Mouse (Mus musculus) G1E-ER4 (cell line): ENCODE data around the gene Nek2. TPM values are rescaled to one million over a fixed set of nuclear protein-coding genes. Genes with fewer than 3 reads are reported as not detected.

Source experiments
- GATA1 ChIP-seq: IDR thresholded peaks from one replicate; pipeline ENCODE4 v1.8.0; 2012; ENCODE audit warnings: low read length, inconsistent platforms
- polyA plus RNA-seq: library from polyadenylated mRNA; stranded (reverse); fragments of >175 nt; gene quantifications from 2 replicates; pipeline ENCODE4 v1.2.3, GENCODE M21; 2012

Gene Nek2
- 13.9 and 20.1 TPM in 2 replicates for polyA plus RNA-seq

DNA sequence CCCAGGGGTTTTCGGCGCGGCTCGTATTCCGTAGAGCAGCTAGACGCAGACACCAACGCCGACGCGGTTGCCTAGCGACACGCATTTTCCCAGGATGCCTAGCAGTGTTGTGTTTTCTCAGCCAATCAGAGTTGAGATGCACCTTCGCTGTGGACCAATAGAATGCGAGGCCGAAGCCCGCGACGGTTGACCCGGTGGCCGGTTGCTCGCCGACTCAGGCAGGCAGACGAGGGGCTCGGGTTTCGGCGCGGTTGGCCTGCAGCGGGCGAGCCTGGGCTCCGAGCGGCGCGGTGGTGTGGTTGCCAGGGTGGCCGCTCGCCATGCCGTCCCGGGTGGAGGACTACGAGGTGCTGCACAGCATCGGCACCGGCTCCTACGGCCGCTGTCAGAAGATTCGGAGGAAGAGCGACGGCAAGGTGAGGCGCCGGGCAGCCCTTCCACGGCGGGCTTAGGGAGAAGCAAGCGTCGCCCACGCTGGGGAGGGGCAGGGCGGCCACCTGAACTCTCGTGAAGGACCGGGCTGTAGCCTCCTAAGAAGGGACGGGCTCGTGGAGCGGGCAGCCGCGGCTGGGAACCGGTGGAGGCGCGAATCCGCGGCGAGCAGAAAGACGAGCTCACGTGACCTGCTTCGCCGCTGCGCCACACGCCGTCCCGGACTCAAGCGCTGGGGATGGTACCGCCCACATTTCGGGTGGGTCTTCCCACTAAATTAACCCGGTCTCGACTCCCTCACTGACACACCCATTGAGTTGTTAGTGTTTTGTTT is at the start of gene Nek2:
TSS of gene Nek2 (plus strand) at position 119 of the 766 bp plus-strand sequence.
- no peak for TF ChIP-seq GATA1

DNA sequence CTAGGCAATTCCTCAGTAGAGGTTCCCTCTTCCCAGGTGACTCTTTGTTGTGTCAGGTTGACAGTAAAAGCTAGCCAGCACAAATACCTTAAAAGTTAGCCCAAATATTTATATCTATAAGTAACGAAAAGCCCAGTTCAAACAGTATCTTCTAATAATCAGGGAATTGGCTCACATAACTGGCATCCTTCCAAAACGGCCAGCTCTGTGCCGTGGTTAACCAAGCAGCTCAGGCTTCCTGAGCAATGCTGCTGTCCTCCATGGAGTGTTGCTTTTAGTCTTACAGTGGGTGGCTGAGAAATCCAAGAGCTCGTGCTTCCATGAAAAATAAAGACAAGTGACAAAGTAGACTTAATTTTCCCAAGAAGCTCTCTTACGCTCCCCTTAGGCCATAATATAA is 47.1 kb upstream of the Nek2 start:
- TF ChIP-seq GATA1 = no peak

DNA sequence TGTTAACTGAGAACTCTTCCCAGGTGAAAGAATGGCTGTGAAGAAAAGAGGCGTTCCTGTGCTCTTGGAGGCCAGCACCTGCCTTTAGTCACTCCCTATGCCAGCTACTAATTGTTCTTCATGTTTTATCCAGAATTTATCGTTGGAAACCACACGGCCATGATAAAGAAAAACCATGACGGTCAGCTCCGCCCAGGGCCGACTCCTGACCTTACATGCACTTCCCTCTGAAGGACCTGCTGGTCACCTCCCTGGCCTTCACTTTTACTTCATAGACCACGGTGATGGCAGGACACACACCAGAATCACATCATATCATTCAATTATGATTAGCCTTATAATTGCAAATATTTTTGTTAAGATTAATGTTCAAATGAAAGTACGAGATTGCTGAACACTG is 46.1 kb upstream of the Nek2 start:
- TF ChIP-seq GATA1 = no peak

DNA sequence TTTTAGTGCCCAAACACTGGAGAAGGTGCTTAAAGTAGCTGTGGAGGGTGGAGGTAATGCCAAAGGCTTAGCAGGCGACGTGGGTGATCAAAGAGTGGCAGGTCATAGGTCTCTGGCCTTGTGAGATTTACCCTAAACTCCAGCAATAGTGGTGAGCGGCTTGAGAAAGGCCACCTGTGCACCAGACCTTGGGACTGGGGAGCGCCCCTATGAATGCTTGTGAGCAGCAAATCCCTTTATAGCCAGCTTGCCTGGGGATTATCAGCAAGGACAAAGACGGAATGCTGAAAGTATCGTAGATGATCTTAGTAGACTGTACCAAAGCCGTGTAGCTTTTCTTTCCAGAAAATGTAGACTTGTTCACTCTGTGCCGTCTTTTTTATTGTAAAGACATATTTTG is 43.7 kb upstream of the Nek2 start:
- TF ChIP-seq GATA1 = no peak

DNA sequence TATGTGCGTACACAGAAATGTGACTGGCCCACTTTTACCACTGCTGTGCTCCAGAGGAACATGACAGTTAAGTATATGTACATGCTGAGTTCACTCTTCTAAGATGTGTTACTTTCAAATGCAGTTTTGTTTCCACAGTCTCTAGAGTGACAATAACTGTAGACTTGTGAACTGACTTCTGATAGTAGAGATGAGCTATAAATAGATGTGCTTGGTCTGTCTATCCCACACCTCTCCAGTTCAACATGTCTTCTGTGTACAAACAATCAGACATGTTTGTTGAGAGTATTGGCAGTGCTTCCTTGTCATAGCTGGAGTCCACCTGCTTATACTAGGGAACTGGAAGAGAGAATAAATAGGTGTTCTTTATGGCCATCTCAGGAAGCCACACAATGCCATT is 40.8 kb upstream of the Nek2 start:
- no peak for TF ChIP-seq GATA1

DNA sequence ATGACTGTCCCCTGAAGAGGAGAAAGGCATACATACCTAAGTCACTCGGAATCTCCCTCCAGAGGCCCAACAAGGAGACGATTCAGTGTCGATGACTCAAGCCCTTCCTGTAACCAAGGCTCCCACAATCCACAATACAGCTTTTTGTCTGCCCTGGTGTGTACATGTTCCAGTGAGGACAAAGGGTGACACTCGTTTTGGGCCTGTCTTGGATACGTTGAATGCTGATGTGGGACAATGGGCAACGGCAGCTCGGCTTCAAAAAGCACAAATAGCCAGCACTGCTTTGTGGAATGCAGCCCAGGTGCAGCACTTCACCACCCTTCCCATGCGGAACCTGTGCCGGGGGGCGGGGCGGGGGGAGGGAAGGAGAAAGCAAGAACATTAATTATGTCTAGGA is 36.1 kb upstream of the Nek2 start:
- no peak for TF ChIP-seq GATA1

DNA sequence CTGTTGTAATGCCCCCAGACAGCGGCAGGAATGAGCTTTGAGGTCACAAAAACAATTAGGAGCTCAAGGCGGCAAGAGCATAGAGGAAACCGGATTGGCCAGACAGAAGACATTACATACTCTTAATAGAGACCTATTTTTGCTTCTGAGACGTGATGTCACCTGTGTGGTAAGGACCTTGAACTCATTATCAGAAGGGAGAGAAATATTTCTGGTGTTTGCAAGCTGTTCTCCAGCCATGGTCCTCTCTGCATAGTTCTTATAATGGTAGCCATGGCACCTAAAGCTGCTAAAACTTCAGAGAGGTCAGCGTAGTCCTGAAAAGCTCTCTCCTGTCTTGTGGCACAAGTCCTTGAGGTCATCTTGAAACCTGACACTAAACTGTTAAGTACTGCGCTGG is 35.0 kb upstream of the Nek2 start:
- TF ChIP-seq GATA1 = no peak

DNA sequence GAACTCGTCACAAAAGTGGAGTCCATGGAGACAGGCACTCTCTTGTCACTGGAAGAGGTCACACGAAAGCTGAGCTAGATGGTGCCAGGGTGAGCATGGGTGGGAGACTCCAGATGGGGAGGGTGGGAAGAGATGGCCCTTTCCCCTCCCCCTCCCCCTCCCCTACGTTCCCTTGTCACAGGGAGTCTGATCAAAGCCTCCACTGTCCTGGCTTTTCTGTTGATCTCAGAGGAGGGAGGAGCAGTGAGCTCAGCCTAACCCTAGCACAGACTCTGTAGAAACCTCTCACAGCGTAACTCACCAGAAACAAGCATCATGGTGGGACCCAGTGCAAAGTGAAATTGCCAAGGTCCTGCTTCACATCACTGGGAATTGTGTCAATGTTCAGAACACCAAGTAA is 33.9 kb upstream of the Nek2 start:
- TF ChIP-seq GATA1 = no peak

DNA sequence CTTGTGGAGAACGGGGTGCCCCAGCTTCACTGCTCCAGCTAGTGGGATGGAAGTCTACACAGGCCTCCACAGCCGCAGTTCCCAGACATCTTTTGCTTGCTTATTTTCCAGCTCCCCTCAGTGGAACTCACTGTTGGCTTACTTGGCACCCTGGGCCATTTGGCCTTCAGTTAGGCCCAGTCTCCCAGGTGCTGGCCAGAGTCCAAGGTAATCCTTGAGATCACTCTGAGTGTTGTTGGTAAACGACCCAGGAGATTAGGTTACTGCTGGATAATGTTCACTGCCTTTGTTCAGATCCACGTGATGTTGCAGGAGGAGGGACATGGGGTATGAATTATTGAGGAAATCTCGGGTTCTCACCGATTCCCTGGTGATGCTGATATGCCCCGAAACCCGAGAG is 28.3 kb upstream of the Nek2 start:
- no peak for TF ChIP-seq GATA1

DNA sequence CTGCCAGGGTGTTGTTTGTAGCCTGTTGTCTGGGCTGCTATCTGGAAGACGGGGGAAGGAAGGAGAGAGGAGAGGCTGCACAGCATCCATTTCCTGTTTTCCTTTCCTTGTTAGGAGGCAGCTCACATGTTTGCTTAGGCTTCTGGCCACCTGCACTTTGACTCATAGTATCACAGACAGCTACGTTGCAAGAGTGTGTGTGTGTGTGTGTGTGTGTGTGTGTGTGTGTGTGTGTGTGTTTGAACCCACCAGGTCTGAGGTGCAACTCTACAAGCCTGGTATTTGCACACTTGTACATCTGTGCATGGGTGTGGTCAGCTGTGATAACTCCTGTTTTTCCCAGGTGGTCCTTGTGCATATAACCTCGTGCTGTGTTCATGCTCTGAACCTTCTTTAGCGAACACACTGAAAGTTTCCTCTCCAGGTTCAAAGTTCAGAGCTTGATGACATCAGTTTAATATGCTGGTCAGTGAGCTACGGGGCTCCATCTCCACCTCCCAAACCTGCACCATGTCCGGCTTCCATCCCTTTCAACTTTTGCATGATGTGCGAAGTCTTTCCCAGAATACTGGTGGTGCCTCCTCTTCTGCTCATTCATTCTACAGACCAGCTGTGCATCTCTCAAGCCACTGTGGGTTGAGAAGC is 27.2 kb upstream of the Nek2 start:
- no peak for TF ChIP-seq GATA1

DNA sequence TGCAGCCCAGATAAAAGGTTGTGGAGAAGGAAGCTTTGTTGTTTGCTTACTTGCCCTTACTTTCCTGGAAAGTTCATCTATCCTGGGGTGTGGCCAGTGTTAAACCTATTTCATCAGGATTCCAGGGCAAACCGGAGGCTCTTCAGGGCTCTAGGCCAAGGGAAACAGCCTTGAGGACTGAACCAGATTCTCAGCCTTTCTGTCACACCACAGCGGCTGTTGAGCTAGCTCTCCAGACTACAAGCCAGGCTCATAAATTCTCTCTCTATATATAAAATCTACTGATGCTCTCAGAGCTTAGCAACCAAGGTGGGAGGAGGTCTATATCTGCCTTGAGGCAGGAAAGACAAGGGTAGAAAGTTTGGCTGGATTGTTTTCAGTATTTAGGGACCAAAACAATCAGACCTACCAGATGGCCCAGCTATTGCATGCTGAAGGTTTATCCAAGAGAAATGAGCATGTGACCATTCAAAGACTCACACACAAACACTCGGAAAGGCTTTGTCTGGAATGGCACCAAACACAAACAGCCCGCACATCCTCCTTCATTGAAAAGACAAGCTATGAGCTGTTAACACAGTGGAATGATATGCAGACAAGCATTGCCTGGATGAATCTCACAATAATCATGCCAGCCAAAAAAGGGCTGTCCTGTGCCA is 24.9 kb upstream of the Nek2 start:
- TF ChIP-seq GATA1 = no peak

DNA sequence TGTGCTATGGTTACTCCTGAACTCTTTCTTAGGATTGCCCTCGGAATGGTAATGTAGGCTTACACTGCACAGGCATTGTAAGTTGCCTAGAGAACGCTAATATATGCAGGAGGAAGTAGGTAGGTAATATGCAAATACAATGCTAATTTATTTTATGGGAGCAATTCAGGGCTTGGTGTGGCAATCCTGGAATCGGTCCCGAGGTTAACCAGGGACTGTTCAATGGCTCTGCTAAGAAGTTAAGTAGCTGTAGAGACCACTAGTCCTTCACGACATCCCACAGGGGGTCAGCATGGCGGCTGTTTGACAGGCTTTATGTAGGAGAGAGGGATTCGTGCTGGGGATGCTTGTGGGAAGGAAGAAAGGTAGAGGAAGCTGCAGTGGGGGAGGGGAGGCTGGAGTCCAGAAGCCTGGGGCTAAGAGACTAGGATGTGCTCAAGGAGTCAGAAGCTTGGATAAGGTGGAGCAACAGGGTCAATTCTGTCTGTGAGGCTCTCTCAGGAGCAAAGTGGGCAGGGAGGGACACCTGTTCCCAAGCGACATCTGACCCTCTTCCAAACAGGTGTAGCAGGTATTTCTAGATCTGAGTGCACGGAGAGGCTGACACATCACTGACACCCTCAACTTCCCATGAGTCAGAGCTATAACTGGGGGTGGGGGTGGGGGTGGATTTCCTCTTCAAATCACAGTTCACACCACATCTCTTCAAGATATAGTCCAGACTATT is 19.0 kb upstream of the Nek2 start:
- no peak for TF ChIP-seq GATA1

DNA sequence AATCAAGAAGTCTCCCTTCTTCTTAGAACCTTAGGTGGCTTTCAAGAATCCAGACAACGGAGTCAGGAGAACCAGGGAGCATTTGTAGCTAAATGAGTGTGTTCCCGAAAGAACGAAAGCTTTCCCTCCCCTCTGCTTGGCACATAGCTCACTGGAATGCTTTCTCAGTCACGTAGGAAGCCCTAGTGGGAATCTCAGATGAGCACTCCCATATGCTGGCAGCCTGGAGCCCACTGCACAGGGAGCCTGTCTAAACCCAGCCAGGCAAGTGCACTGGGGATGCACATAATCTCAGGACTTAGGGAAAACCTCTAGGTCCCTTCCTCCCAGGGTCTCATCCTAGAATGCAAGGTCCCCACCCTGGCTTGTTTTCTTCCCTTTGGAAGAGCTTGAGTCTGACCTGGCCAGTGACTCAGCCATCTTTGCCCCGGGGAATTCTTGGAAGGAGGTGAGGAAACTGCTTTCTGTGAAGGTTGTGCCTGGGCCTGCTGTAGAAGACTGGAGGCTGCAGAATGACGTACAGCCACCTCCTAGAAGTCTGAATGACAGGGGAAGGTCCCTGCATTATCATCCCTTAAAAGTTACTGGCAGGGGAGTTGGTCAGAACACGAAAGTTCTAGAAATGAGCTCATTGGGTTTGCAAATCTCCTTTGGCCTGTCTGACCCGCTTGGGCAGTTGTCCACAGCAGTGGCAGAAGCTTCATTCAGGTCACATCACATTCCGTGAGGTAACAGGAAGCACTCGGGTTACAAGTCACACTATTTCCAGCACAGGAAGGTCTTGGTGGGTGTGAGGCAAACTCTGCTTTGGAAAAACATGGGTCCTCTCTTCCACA is 18.2 kb upstream of the Nek2 start:
- no peak for TF ChIP-seq GATA1

DNA sequence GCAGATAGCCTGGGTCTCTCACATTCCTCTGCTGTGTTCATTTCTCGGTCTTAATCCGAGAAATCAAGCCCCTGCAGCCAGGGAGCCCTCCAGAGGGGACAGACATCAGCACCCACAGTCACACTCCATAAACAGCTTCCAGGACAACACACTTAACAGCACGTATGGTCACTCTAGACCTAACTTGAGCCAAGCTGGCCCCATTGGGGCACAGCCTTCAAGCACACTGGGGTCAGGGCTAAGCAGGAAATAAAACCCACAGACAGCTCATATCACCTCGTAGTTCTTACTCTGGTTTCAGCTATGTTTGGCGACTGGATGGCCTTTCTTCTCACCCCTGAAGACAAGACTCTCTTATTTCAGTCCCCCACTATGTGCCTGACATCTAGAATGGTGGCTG is 16.5 kb upstream of the Nek2 start:
- TF ChIP-seq GATA1 = no peak

DNA sequence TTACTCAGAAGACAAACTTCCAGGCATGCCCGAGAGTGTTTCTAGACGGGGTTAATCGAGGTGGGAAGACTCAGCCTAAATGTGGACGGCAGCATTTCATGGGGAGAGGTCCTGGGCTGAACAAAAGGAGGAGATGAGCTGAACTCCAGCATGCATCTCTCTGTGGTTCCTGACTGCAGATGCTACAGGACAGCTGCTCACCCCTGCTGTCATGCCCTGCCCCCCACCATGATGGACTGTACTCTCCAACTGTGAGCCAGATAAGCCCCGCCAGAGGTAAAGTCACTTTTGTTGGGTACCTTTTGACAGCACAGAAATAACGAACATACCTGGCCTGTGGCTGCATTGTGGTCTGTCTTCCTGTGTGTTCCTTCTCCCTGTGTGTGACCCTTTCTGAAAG is 15.5 kb upstream of the Nek2 start:
- no peak for TF ChIP-seq GATA1
